Mouse (Mus musculus): ENCODE measurements around the gene Tnp1. TPM values are rescaled to one million over a fixed set of nuclear protein-coding genes. Genes with fewer than 3 reads are reported as not detected.

Gene Tnp1
- polyA plus RNA-seq, 1 experiment from 2014 or later, result not detected

DNA sequence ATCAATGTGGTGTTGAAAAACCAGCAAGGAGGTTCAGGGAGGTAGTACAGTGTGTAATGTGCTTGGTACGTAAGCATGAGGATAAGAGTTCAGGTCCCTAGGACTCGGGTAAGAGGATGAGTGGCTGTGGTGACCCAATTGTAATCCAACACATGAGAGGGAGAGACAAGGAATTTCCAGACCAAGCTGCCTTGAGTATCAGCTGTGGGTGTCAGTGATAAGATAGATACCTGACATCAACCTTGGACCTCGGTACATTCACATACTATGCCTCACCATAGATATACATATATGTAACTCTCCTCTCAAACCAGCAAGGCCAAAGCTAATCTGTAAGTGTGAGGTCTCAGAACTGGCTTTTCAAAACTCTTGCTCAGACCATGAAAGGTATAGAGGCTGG is 10.4 kb upstream of the Tnp1 start:
- Histone ChIP-seq H3K9ac (replicated peaks; ENCODE audit: low read length) (no peak overlapping the region), H3K4me3 (ENCODE audit: low read length) (no peak overlapping the region), H3K27me3 (ENCODE audit: insufficient read depth, low read length) (no peaks in the 10 kb centered on the region), H3K4me2 (replicated peaks; ENCODE audit: low read depth, low read length) (no peak overlapping the region), H3K36me3 (ENCODE audit: insufficient read depth, low read length) (no peaks in the 10 kb centered on the region), H3K9me3 (ENCODE audit: low read length) (no peaks in the 10 kb centered on the region), H3K27ac (ENCODE audit: low read length) (no peak overlapping the region), H3K4me1 (ENCODE audit: insufficient read depth, low read length) (no peaks in the 10 kb centered on the region)
- 87% methylated on average over 3 of the region's 3 CpGs for WGBS
- no peak for ATAC-seq (ENCODE audit: low FRiP score, low TSS enrichment)

DNA sequence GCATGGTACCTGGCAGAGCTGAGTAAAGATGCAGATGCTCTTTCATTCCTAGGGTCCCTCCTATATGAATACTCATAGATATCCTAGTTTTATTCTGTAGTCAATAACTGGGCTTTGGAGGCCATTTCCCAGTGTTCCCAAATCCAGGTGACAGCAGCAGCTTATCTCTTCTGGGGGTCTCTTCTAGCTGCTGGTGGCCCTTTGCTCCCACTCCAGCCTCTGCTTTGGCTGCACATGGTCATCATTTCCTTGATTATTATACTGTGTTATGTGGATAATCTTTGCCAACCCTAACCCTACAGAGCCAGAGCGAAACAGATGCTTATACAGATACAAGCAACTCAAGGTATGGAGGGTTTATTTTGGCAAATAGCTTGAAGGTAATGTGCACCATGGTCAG is 8.9 kb downstream of the Tnp1 start:
- Histone ChIP-seq H3K4me3 (ENCODE audit: low read length) (no peak overlapping the region), H3K9me3 (ENCODE audit: low read length) (no peaks in the 10 kb centered on the region), H3K4me2 (replicated peaks; ENCODE audit: low read depth, low read length) (no peak overlapping the region), H3K27ac (ENCODE audit: low read length) (no peak overlapping the region), H3K27me3 (ENCODE audit: insufficient read depth, low read length) (no peaks in the 10 kb centered on the region), H3K4me1 (ENCODE audit: insufficient read depth, low read length) (no peaks in the 10 kb centered on the region), H3K9ac (replicated peaks; ENCODE audit: low read length) (no peak overlapping the region), H3K36me3 (ENCODE audit: insufficient read depth, low read length) (no peaks in the 10 kb centered on the region)
- WGBS, result 100% methylated on average over 1 of the region's 1 CpGs
- no peak for ATAC-seq (ENCODE audit: low FRiP score, low TSS enrichment)

DNA sequence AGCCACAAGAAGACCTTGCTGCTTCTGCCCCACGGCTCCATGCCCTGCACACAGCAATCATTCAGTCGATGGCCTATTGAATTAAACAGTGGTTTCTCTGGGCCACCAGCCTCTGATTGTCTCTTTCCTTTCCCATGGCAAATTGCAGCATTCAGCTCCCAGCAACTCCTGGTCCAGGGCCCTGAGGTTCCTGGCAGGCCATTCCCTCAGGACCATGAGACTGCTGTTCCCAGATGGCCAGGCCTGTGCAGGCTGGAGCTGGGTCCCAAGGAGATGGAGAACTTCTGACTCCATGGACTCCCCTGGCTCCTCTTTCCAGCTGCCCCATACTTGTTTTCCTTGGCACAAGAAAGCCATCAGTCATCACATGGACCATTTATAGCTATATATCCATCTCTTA is 10.8 kb downstream of the Tnp1 start:
- Histone ChIP-seq H3K4me3 (ENCODE audit: low read length) (no peak overlapping the region), H3K4me1 (ENCODE audit: insufficient read depth, low read length) (no peaks in the 10 kb centered on the region), H3K27me3 (ENCODE audit: insufficient read depth, low read length) (no peaks in the 10 kb centered on the region), H3K36me3 (ENCODE audit: insufficient read depth, low read length) (no peaks in the 10 kb centered on the region), H3K9ac (replicated peaks; ENCODE audit: low read length) (no peak overlapping the region), H3K4me2 (replicated peaks; ENCODE audit: low read depth, low read length) (no peak overlapping the region), H3K27ac (ENCODE audit: low read length) (no peak overlapping the region), H3K9me3 (ENCODE audit: low read length) (no peaks in the 10 kb centered on the region)
- 88% methylated on average over 2 of the region's 2 CpGs for WGBS
- no peak for ATAC-seq (ENCODE audit: low FRiP score, low TSS enrichment)

DNA sequence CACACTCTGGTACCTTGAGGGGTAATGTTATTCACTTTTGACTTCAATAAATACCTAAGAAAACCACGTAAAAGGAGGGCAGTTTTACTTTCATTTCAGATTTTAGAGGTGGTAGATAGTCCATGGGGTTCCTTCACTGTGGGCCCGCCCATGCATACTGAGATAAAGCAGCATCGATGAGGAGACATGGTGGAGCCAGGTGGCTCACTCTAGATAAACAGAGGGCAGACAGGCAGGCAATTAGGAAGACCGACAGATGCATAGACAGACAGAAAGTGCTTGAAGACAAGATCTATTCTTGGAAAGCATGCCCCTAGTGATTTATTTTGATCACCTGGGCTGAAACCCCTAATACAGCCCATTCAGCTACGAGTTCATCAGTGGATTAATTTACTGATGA is 13.1 kb downstream of the Tnp1 start:
- H3K9me3 ChIP-seq (ENCODE audit: low read length), result no peaks in the 10 kb centered on the region
- no peaks in the 10 kb centered on the region for H3K36me3 ChIP-seq (ENCODE audit: insufficient read depth, low read length)
- H3K9ac ChIP-seq (replicated peaks; ENCODE audit: low read length), result no peak overlapping the region
- WGBS, result 63% methylated on average over 5 of the region's 5 CpGs
- no peaks in the 10 kb centered on the region for H3K27me3 ChIP-seq (ENCODE audit: insufficient read depth, low read length)
- no peak overlapping the region for H3K27ac ChIP-seq (ENCODE audit: low read length)
- H3K4me3 ChIP-seq (ENCODE audit: low read length), result no peak overlapping the region
- no peak overlapping the region for H3K4me2 ChIP-seq (replicated peaks; ENCODE audit: low read depth, low read length)
- ATAC-seq (ENCODE audit: low FRiP score, low TSS enrichment), result no peak
- H3K4me1 ChIP-seq (ENCODE audit: insufficient read depth, low read length), result no peaks in the 10 kb centered on the region

DNA sequence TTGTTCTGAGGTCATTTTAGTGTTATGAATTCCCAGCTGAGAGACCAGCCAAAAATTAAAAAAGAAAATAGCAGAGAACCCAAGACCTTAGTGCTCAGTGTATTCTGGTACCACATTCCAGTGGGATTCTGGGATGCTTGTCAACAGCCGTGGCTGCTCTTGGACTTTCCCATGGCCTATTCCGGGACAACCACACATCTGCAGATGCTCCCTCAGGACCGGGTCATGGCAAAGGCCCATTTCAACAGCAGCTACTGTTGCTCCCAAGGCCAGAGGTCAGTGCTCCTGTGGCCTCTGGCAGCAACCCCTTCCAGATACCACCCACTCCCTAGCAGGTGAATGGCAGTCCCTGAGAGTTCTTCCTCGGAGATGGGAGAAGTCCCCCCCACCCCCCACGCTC is 13.7 kb downstream of the Tnp1 start:
- ATAC-seq (ENCODE audit: low FRiP score, low TSS enrichment), result no peak
- Histone ChIP-seq H3K27ac (ENCODE audit: low read length) (no peak overlapping the region), H3K4me3 (ENCODE audit: low read length) (no peak overlapping the region), H3K4me1 (ENCODE audit: insufficient read depth, low read length) (no peaks in the 10 kb centered on the region), H3K9me3 (ENCODE audit: low read length) (no peaks in the 10 kb centered on the region), H3K27me3 (ENCODE audit: insufficient read depth, low read length) (no peaks in the 10 kb centered on the region), H3K36me3 (ENCODE audit: insufficient read depth, low read length) (no peaks in the 10 kb centered on the region), H3K4me2 (replicated peaks; ENCODE audit: low read depth, low read length) (no peak overlapping the region), H3K9ac (replicated peaks; ENCODE audit: low read length) (no peak overlapping the region)
- 82% methylated on average over 5 of the region's 5 CpGs for WGBS

DNA sequence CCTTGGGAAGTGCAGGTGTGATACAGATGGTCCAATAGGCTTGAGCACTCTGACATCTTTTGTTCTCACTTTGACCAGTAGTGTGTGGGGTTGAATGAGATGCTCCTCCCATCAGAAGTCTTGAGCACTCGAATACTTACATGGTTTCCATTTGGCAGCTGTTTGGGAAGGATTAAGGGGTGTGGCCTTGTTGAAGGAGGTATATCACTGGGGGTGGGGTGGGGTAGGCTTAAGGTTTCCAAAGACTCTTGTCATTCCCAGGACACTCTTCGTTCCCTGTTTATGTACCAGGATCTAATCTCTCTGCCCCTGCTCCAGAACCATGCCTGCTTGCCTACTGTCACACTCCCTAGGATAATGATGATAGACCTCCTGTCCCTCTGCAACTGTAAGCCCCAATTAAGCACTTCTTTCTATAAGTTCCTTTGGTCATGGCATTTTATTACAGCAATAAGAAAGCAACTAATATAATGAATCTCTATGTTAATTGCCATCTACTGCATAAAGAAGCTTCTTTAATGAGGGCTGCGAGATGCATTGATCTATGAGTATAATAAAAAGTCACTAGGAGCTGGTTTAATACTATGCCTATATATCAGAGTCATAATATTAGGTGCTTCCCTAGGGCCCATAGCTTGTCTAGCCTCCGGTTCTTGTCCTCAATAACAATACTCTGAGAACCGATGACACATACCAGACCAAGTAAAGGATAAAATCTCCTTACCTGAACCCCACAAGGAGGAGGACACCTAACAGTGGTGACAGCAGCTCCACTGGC is 20.8 kb downstream of the Tnp1 start:
- H3K27me3 ChIP-seq (ENCODE audit: insufficient read depth, low read length), result no peaks in the 10 kb centered on the region
- H3K9me3 ChIP-seq (ENCODE audit: low read length), result no peaks in the 10 kb centered on the region
- no peak overlapping the region for H3K4me3 ChIP-seq (ENCODE audit: low read length)
- no peaks in the 10 kb centered on the region for H3K4me1 ChIP-seq (ENCODE audit: insufficient read depth, low read length)
- ATAC-seq (ENCODE audit: low FRiP score, low TSS enrichment), result no peak
- whole genome bisulfite sequencing, result 94% methylated on average over 5 of the region's 5 CpGs
- H3K36me3 ChIP-seq (ENCODE audit: insufficient read depth, low read length), result no peaks in the 10 kb centered on the region
- no peak overlapping the region for H3K9ac ChIP-seq (replicated peaks; ENCODE audit: low read length)
- no peak overlapping the region for H3K4me2 ChIP-seq (replicated peaks; ENCODE audit: low read depth, low read length)
- no peak overlapping the region for H3K27ac ChIP-seq (ENCODE audit: low read length)

DNA sequence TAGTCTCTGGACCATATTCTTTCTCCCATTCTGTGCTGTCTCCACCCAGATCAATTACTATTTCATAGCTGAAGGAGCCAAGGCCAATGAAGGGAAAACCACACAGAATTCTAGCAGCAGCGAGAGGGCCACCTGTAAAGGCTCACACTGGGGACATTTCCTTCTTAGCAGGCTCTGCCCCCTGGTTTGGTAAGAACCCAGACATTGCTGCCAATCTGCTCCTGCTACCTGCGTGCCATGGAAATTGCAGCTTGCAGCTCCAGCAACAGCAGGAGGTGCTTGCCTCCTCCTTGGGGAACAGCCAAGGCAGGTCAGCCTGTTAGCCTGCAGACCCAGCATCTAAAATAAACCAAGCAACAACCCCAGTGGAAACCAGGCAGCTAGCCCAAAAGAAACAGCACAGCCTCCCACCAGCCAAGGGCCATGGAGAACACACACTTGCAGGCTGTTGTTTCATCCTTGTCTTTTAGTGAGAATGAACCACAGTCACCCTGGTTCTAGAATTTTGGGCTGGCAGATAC is 22.7 kb downstream of the Tnp1 start:
- Histone ChIP-seq H3K9ac (replicated peaks; ENCODE audit: low read length) (no peak overlapping the region), H3K36me3 (ENCODE audit: insufficient read depth, low read length) (no peaks in the 10 kb centered on the region), H3K27me3 (ENCODE audit: insufficient read depth, low read length) (no peaks in the 10 kb centered on the region), H3K4me1 (ENCODE audit: insufficient read depth, low read length) (no peaks in the 10 kb centered on the region), H3K4me2 (replicated peaks; ENCODE audit: low read depth, low read length) (no peak overlapping the region), H3K4me3 (ENCODE audit: low read length) (no peak overlapping the region), H3K27ac (ENCODE audit: low read length) (no peak overlapping the region), H3K9me3 (ENCODE audit: low read length) (no peaks in the 10 kb centered on the region)
- ATAC-seq (ENCODE audit: low FRiP score, low TSS enrichment), result no peak
- 80% methylated on average over 2 of the region's 2 CpGs for WGBS

DNA sequence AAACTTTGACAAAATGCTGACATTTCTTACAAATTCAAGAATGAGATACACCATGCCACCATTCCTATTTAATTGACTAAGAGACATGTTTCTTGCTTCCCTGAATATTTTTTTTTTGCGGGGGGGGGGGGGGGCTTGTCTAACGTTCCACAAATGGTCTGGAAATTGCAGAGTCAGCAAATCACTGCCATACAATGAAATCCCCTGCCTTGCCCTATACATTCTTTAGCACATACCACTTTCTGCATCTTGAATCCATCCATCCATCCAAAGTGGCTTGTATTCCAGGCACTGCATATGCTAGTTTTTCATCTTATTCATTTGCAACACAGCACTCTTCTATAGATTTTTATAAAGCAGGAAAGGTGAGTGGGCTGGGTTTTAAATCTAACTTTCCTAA is 23.5 kb downstream of the Tnp1 start:
- H3K27me3 ChIP-seq (ENCODE audit: insufficient read depth, low read length), result no peaks in the 10 kb centered on the region
- no peak overlapping the region for H3K27ac ChIP-seq (ENCODE audit: low read length)
- ATAC-seq (ENCODE audit: low FRiP score, low TSS enrichment), result no peak
- H3K36me3 ChIP-seq (ENCODE audit: insufficient read depth, low read length), result no peaks in the 10 kb centered on the region
- 41% methylated on average over 2 of the region's 2 CpGs for WGBS
- no peak overlapping the region for H3K4me3 ChIP-seq (ENCODE audit: low read length)
- H3K9ac ChIP-seq (replicated peaks; ENCODE audit: low read length), result no peak overlapping the region
- H3K4me1 ChIP-seq (ENCODE audit: insufficient read depth, low read length), result no peaks in the 10 kb centered on the region
- no peaks in the 10 kb centered on the region for H3K9me3 ChIP-seq (ENCODE audit: low read length)
- no peak overlapping the region for H3K4me2 ChIP-seq (replicated peaks; ENCODE audit: low read depth, low read length)

DNA sequence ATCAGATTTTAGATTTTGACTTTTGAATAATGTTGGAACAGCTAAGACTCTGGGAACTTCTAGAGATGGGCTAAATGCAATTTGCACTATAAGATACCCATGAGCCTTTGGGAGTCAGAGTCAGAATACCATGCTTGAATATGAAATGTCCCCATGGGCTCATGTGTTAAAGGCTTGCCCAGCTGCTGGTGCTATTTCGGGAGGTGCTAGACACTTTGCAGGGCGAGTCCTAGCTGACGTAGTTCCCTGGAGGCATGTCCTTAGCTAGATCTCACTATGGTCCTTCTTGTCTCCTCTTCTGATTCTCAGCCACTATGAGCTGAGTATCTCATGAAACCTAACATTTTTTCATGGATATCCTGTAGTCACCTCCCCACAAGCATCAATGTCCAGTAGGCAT is 26.8 kb downstream of the Tnp1 start:
- 91% methylated on average over 3 of the region's 3 CpGs for WGBS

DNA sequence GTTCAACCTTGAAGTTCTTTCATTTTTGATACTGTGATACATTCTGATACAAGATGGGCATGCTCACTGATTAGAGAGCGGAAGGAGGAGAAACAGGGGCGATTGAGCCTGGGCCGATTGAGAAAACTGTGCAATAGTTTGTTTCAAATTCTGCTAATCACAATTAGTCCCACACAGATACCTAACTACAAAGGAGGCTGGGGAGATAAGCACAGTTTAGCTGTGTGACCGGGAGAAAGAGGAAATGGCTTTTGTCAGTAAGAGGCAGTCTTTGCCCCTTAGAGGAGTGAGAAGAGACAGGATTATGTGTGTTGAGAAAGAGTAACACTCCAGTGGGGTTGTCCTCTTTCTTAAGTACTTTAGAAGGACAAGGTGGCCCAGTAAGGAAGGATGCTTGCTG is 29.0 kb downstream of the Tnp1 start:
- Histone ChIP-seq H3K4me3 (ENCODE audit: low read length) (no peak overlapping the region), H3K36me3 (ENCODE audit: insufficient read depth, low read length) (no peaks in the 10 kb centered on the region), H3K27ac (ENCODE audit: low read length) (no peak overlapping the region), H3K4me2 (replicated peaks; ENCODE audit: low read depth, low read length) (no peak overlapping the region), H3K9ac (replicated peaks; ENCODE audit: low read length) (no peak overlapping the region), H3K4me1 (ENCODE audit: insufficient read depth, low read length) (no peaks in the 10 kb centered on the region), H3K27me3 (ENCODE audit: insufficient read depth, low read length) (no peaks in the 10 kb centered on the region), H3K9me3 (ENCODE audit: low read length) (no peaks in the 10 kb centered on the region)
- no peak for ATAC-seq (ENCODE audit: low FRiP score, low TSS enrichment)
- 84% methylated on average over 4 of the region's 4 CpGs for WGBS

More for the DNA sequence above, 26.8 kb downstream of the Tnp1 start:
- H3K4me3 ChIP-seq (ENCODE audit: low read length), result no peak overlapping the region
- H3K9ac ChIP-seq (replicated peaks; ENCODE audit: low read length), result no peak overlapping the region
- H3K27ac ChIP-seq (ENCODE audit: low read length), result no peak overlapping the region
- H3K4me2 ChIP-seq (replicated peaks; ENCODE audit: low read depth, low read length), result no peak overlapping the region
- ATAC-seq (ENCODE audit: low FRiP score, low TSS enrichment), result no peak
- H3K27me3 ChIP-seq (ENCODE audit: insufficient read depth, low read length), result no peaks in the 10 kb centered on the region
- no peaks in the 10 kb centered on the region for H3K9me3 ChIP-seq (ENCODE audit: low read length)
- no peaks in the 10 kb centered on the region for H3K4me1 ChIP-seq (ENCODE audit: insufficient read depth, low read length)
- H3K36me3 ChIP-seq (ENCODE audit: insufficient read depth, low read length), result no peaks in the 10 kb centered on the region
